Mouse (Mus musculus): ENCODE data around the gene Egfem1. TPM values are rescaled to one million over a fixed set of nuclear protein-coding genes. Genes with fewer than 3 reads are reported as not detected.

Gene Egfem1
- polyA plus RNA-seq, 1 experiment from 2014 or later: 0.09 TPM

DNA sequence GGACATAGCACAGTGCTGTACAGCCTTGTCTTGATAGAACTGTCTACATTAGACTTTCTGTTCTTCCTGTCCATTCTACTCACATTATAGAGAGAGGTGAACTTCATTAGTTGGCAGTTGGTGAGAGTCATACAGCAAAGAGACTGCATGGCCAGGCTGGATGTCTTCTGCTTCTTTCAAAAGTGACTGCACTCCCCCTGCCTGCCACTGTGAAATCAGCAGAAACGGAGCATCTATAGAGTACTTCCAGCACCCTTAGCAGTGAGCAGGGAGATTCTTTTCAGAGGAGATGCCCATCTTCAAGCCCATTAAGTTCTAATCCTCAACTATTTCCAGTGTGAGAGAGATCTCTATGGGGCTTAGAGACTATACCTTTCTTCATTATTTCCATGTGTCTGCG lies 147.9 kb downstream of the Egfem1 start:
- Histone ChIP-seq H3K27me3 (ENCODE audit: control insufficient read depth, insufficient read depth, low read depth, low read length) (no peaks in the 10 kb centered on the region), H3K4me2 (ENCODE audit: low read depth, low read length) (no peak overlapping the region), H3K36me3 (ENCODE audit: control insufficient read depth, insufficient read depth) (no peaks in the 10 kb centered on the region), H3K4me3 (ENCODE audit: low read depth, low read length) (no peak overlapping the region), H3K27ac (ENCODE audit: low read length) (no peak overlapping the region), H3K9me3 (replicated peaks; ENCODE audit: control insufficient read depth, low read length) (no peaks in the 10 kb centered on the region), H3K9ac (ENCODE audit: low read depth, low read length) (no peak overlapping the region), H3K4me1 (ENCODE audit: control insufficient read depth, low read depth, low read length) (no peaks in the 10 kb centered on the region)
- 40% methylated on average over 2 of the region's 2 CpGs for WGBS (ENCODE audit: insufficient replicate concordance)
- ATAC-seq (ENCODE audit: low read depth): no peak

DNA sequence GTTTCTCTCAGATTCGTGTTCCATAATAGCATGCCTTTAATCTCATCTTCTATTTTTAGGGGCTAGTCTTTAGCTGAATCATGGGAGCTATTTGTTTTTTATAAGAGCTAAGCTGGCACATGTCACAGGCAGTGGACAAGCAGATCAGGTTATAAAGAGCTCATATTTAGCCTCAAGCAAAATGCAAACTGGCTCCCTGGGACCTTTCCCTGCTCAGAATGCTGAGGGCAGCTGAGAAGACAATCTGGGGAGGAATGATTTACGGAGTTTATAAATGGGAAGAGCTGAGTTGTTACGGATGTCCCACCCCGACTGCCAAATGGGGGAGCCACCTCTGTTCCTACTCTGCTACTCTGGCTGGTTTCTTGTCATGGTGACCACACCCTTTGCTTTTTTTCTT lies 153.7 kb downstream of the Egfem1 start:
- Histone ChIP-seq H3K9me3 (replicated peaks; ENCODE audit: control insufficient read depth, low read length) (no peaks in the 10 kb centered on the region), H3K4me3 (ENCODE audit: low read depth, low read length) (no peak overlapping the region), H3K4me1 (ENCODE audit: control insufficient read depth, low read depth, low read length) (no peaks in the 10 kb centered on the region), H3K27ac (ENCODE audit: low read length) (no peak overlapping the region), H3K9ac (ENCODE audit: low read depth, low read length) (no peak overlapping the region), H3K36me3 (ENCODE audit: control insufficient read depth, insufficient read depth) (no peaks in the 10 kb centered on the region), H3K4me2 (ENCODE audit: low read depth, low read length) (no peak overlapping the region), H3K27me3 (ENCODE audit: control insufficient read depth, insufficient read depth, low read depth, low read length) (no peaks in the 10 kb centered on the region)
- no peak for ATAC-seq (ENCODE audit: low read depth)
- WGBS (ENCODE audit: insufficient replicate concordance): 52% methylated on average over 4 of the region's 4 CpGs

DNA sequence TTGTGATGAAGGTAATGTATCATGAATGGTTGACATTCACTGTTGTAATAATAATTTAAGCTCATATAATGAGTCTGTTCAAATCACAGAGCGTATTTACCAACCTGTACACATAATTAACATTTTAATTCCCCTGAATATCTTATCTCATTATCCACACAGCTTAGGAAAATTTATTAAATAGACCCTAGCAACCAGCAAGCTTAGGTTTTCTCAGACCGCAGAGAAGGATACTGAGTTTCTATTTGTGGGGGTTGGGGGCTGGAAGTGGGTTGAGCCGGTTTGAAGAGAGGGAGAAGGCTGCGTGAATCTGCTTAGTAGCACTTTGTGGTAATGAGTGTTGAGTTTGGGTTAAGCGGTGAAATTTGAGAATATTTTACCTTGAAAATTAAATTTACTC lies 154.7 kb downstream of the Egfem1 start:
- WGBS (ENCODE audit: insufficient replicate concordance): 59% methylated on average over 5 of the region's 5 CpGs
- no peak for ATAC-seq (ENCODE audit: low read depth)
- Histone ChIP-seq H3K4me1 (ENCODE audit: control insufficient read depth, low read depth, low read length) (no peaks in the 10 kb centered on the region), H3K27me3 (ENCODE audit: control insufficient read depth, insufficient read depth, low read depth, low read length) (no peaks in the 10 kb centered on the region), H3K27ac (ENCODE audit: low read length) (no peak overlapping the region), H3K36me3 (ENCODE audit: control insufficient read depth, insufficient read depth) (no peaks in the 10 kb centered on the region), H3K9me3 (replicated peaks; ENCODE audit: control insufficient read depth, low read length) (no peaks in the 10 kb centered on the region), H3K9ac (ENCODE audit: low read depth, low read length) (no peak overlapping the region), H3K4me2 (ENCODE audit: low read depth, low read length) (no peak overlapping the region), H3K4me3 (ENCODE audit: low read depth, low read length) (no peak overlapping the region)

DNA sequence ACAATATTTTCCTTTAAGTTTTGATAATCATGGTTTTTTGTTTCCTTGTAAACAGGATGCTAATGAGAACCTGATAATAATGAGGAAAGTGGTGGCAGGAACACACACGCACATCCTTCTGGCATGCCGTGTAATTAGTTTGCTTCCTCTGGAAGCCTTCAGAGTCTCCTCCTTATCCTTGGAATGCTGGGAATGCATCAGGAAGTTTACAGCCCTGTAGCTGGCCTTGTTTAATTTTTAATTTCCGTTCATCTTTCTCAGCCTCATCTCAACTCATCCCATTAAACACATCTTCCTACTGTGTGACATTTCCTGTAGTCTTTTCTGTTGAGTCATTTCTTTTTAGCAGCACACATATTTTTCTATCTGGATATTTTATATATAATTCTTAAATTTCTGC lies 161.8 kb downstream of the Egfem1 start:
- no peak overlapping the region for H3K9ac ChIP-seq (ENCODE audit: low read depth, low read length)
- ATAC-seq (ENCODE audit: low read depth): peak; percentile 53; the same call in 1 of the 2 replicates
- no peaks in the 10 kb centered on the region for H3K27me3 ChIP-seq (ENCODE audit: control insufficient read depth, insufficient read depth, low read depth, low read length)
- H3K9me3 ChIP-seq (replicated peaks; ENCODE audit: control insufficient read depth, low read length): no peaks in the 10 kb centered on the region
- 28% methylated on average over 3 of the region's 3 CpGs for WGBS (ENCODE audit: insufficient replicate concordance)
- no peaks in the 10 kb centered on the region for H3K4me1 ChIP-seq (ENCODE audit: control insufficient read depth, low read depth, low read length)
- no peaks in the 10 kb centered on the region for H3K36me3 ChIP-seq (ENCODE audit: control insufficient read depth, insufficient read depth)
- no peak overlapping the region for H3K4me2 ChIP-seq (ENCODE audit: low read depth, low read length)
- H3K4me3 ChIP-seq (ENCODE audit: low read depth, low read length): no peak overlapping the region
- no peak overlapping the region for H3K27ac ChIP-seq (ENCODE audit: low read length)

- WGBS (ENCODE audit: insufficient replicate concordance): 57% methylated on average over 4 of the region's 4 CpGs
- H3K4me2 ChIP-seq (ENCODE audit: low read depth, low read length): no peak overlapping the region
- no peaks in the 10 kb centered on the region for H3K36me3 ChIP-seq (ENCODE audit: control insufficient read depth, insufficient read depth)
- H3K9ac ChIP-seq (ENCODE audit: low read depth, low read length): no peak overlapping the region
- H3K4me1 ChIP-seq (ENCODE audit: control insufficient read depth, low read depth, low read length): no peaks in the 10 kb centered on the region
- no peak overlapping the region for H3K4me3 ChIP-seq (ENCODE audit: low read depth, low read length)
- no peaks in the 10 kb centered on the region for H3K27me3 ChIP-seq (ENCODE audit: control insufficient read depth, insufficient read depth, low read depth, low read length)
- no peak for ATAC-seq (ENCODE audit: low read depth)
- H3K27ac ChIP-seq (ENCODE audit: low read length): no peak overlapping the region
- H3K9me3 ChIP-seq (replicated peaks; ENCODE audit: control insufficient read depth, low read length): no peaks in the 10 kb centered on the region
These were observed 209.8 kb downstream of the Egfem1 start for GRCm38 (mm10) chr3:29291633-29292032.

DNA sequence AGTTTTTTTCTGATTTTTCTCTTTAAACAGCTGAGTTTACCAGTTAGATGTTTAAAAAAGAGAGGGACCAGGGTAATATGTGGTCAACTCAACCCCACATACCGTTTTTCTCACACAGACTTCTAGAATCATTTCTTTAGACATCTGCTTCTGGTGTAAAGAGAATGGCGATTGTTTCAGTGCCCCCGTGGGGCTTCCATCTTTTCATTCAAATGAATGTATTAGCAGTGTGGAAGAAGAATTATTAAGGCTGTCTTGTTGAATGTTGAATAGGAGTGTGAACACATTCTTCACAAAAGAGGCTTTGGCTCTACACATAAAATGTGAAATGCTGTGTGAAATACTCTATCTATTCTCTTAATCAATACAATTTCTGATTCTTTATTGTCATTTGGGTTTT lies 210.4 kb downstream of the Egfem1 start:
- ATAC-seq (ENCODE audit: low read depth): no peak
- no peaks in the 10 kb centered on the region for H3K27me3 ChIP-seq (ENCODE audit: control insufficient read depth, insufficient read depth, low read depth, low read length)
- no peaks in the 10 kb centered on the region for H3K4me1 ChIP-seq (ENCODE audit: control insufficient read depth, low read depth, low read length)
- H3K27ac ChIP-seq (ENCODE audit: low read length): no peak overlapping the region
- no peaks in the 10 kb centered on the region for H3K9me3 ChIP-seq (replicated peaks; ENCODE audit: control insufficient read depth, low read length)
- no peak overlapping the region for H3K4me2 ChIP-seq (ENCODE audit: low read depth, low read length)
- no peak overlapping the region for H3K9ac ChIP-seq (ENCODE audit: low read depth, low read length)
- H3K4me3 ChIP-seq (ENCODE audit: low read depth, low read length): no peak overlapping the region
- 55% methylated on average over 3 of the region's 3 CpGs for WGBS (ENCODE audit: insufficient replicate concordance)
- no peaks in the 10 kb centered on the region for H3K36me3 ChIP-seq (ENCODE audit: control insufficient read depth, insufficient read depth)

DNA sequence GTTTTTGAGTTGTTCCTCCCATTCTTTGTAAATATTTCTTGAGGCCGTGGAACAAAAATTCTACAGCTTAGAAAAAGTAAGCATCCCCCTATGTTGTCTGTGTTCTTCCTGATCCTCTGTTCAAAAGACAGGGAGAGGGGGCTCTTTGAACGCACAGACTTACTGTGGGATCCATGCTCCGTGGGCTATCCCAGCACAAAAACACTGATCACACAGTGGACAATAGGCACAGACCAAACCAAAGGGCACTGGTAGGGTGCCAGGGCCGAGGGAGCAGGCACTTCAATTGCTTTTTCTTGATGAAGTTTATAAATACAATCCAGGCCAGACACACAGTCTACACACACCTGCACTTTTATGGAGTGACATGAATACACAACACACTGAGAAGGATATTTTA lies 211.4 kb downstream of the Egfem1 start:
- H3K4me2 ChIP-seq (ENCODE audit: low read depth, low read length): no peak overlapping the region
- H3K9me3 ChIP-seq (replicated peaks; ENCODE audit: control insufficient read depth, low read length): no peaks in the 10 kb centered on the region
- H3K27me3 ChIP-seq (ENCODE audit: control insufficient read depth, insufficient read depth, low read depth, low read length): no peaks in the 10 kb centered on the region
- no peak overlapping the region for H3K9ac ChIP-seq (ENCODE audit: low read depth, low read length)
- H3K27ac ChIP-seq (ENCODE audit: low read length): no peak overlapping the region
- 49% methylated on average over 4 of the region's 4 CpGs for WGBS (ENCODE audit: insufficient replicate concordance)
- H3K36me3 ChIP-seq (ENCODE audit: control insufficient read depth, insufficient read depth): no peaks in the 10 kb centered on the region
- ATAC-seq (ENCODE audit: low read depth): no peak
- H3K4me1 ChIP-seq (ENCODE audit: control insufficient read depth, low read depth, low read length): no peaks in the 10 kb centered on the region
- H3K4me3 ChIP-seq (ENCODE audit: low read depth, low read length): no peak overlapping the region

DNA sequence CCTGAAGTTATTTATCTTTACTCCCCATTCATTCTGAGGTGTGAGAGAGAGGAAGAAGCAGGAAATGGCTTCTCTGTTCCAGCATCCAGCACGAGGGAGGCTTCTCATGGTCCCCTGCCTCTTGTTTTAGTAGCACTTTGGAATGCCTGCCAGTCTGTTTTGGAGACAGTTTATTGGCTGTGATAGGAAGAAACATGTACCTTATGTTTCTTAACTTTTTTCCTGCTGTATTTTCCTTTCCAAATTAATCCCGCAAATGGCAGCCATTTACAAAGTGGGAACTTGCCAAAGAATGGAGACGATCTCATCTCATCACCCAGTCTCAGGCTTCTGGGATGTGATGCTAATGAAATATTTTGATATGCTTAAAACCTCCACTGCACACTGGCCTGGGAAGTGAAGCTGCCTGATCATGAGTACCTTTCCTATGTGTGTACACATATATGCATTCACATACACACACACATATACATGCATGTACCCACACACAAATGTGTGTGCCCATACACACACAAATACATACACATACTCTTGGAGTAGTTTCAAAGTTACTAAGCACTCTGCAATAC lies 260.5 kb downstream of the Egfem1 start:
- ATAC-seq (ENCODE audit: low read depth): no peak
- H3K4me3 ChIP-seq (ENCODE audit: low read depth, low read length): no peak overlapping the region
- H3K4me1 ChIP-seq (ENCODE audit: control insufficient read depth, low read depth, low read length): no peaks in the 10 kb centered on the region
- H3K4me2 ChIP-seq (ENCODE audit: low read depth, low read length): no peak overlapping the region
- WGBS (ENCODE audit: insufficient replicate concordance): 44% methylated on average over 3 of the region's 3 CpGs
- no peaks in the 10 kb centered on the region for H3K27me3 ChIP-seq (ENCODE audit: control insufficient read depth, insufficient read depth, low read depth, low read length)
- H3K36me3 ChIP-seq (ENCODE audit: control insufficient read depth, insufficient read depth): no peaks in the 10 kb centered on the region
- H3K9ac ChIP-seq (ENCODE audit: low read depth, low read length): no peak overlapping the region
- H3K27ac ChIP-seq (ENCODE audit: low read length): no peak overlapping the region
- no peaks in the 10 kb centered on the region for H3K9me3 ChIP-seq (replicated peaks; ENCODE audit: control insufficient read depth, low read length)

DNA sequence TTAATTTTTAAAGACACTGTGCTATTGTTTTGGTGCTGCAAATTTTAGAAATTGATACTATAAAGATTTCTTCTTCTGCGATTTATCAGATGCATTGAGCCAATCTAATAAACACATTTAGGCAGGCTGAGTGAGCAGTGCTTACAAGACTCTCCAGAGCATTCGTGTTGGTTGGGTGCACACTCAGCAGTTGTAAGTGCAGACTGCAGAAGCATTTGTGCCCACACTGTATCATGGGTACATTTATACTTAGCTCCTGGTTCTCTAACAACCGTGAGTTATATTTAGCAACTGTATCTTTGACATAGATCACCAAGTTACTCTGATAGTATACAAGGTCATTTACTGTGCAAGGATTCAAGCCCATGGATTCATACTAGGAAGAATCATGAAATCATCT lies 264.0 kb downstream of the Egfem1 start:
- H3K9ac ChIP-seq (ENCODE audit: low read depth, low read length): no peak overlapping the region
- 55% methylated on average over 3 of the region's 3 CpGs for WGBS (ENCODE audit: insufficient replicate concordance)
- no peaks in the 10 kb centered on the region for H3K4me1 ChIP-seq (ENCODE audit: control insufficient read depth, low read depth, low read length)

More for the DNA sequence above, 264.0 kb downstream of the Egfem1 start:
- no peak for ATAC-seq (ENCODE audit: low read depth)
- Histone ChIP-seq H3K4me3 (ENCODE audit: low read depth, low read length) (no peak overlapping the region), H3K36me3 (ENCODE audit: control insufficient read depth, insufficient read depth) (no peaks in the 10 kb centered on the region), H3K27me3 (ENCODE audit: control insufficient read depth, insufficient read depth, low read depth, low read length) (no peaks in the 10 kb centered on the region), H3K27ac (ENCODE audit: low read length) (no peak overlapping the region), H3K9me3 (replicated peaks; ENCODE audit: control insufficient read depth, low read length) (no peaks in the 10 kb centered on the region), H3K4me2 (ENCODE audit: low read depth, low read length) (no peak overlapping the region)

All from liver, embryonic 16.5 days (tissue).